Mouse (Mus musculus) MEL (cell line): ENCODE measurements at regions not wholly inside any gene's neighbourhood (a gene's known extent, or its start where the extent isn't known, plus 50 kb on each side); places are given as distances from the start of the nearest gene placed in this dataset.

Source experiments
- CTCF ChIP-seq, 3 experiments: IDR thresholded peaks in 2 of 3; conservative IDR thresholded peaks in 1 of 3; 2 replicates each; pipeline ENCODE4 v1.5.1; 2011 to 2012; ENCODE audit warnings: low read length in 3 of 3, low read depth in 2 of 3, mild to moderate bottlenecking in 2 of 3, improper control_type of control experiment in 1 of 3, inconsistent platforms in 1 of 3, mixed read lengths in 1 of 3, moderate library complexity in 1 of 3; ENCODE audit not compliant: control insufficient read depth in 1 of 3, insufficient read depth in 1 of 3, poor library complexity in 1 of 3, severe bottlenecking in 1 of 3
- E2F4 ChIP-seq: IDR thresholded peaks from 2 replicates; pipeline ENCODE4 v1.6.1; 2011; ENCODE audit warnings: low read depth, low read length, improper control_type of control experiment, borderline replicate concordance
- EP300 ChIP-seq, 2 experiments: IDR thresholded peaks; 2 replicates each; pipeline ENCODE4 v1.6.1; 2011; ENCODE audit warnings: improper control_type of control experiment in 2 of 2, low read length in 2 of 2, low read depth in 1 of 2, mild to moderate bottlenecking in 1 of 2
- ETS1 ChIP-seq: IDR thresholded peaks from 2 replicates; pipeline ENCODE4 v1.6.1; 2012; ENCODE audit warnings: low read depth, mild to moderate bottlenecking, inconsistent platforms, low read length, improper control_type of control experiment, moderate library complexity
- MAZ ChIP-seq: IDR thresholded peaks from 2 replicates; pipeline ENCODE4 v1.6.1; 2012; ENCODE audit warnings: low read depth, mild to moderate bottlenecking, inconsistent platforms, low read length, improper control_type of control experiment
- NRF1 ChIP-seq: IDR thresholded peaks from 2 replicates; pipeline ENCODE4 v1.6.1; 2014; ENCODE audit warnings: low read depth, mild to moderate bottlenecking, inconsistent platforms, low read length, improper control_type of control experiment, moderate library complexity; ENCODE audit not compliant: poor library complexity, insufficient read depth, severe bottlenecking
- POLR2A ChIP-seq, 2 experiments: IDR thresholded peaks; 2 replicates each; pipeline ENCODE4 v1.6.1; 2011 to 2012; ENCODE audit warnings: low read length in 2 of 2, mild to moderate bottlenecking in 2 of 2, control low read depth in 1 of 2, improper control_type of control experiment in 1 of 2, low read depth in 1 of 2, moderate library complexity in 1 of 2; ENCODE audit not compliant: control insufficient read depth in 1 of 2, insufficient read depth in 1 of 2, poor library complexity in 1 of 2
- POLR2AphosphoS2 ChIP-seq: IDR thresholded peaks from 2 replicates; pipeline ENCODE4 v1.6.1; 2011; ENCODE audit warnings: low read length, improper control_type of control experiment
- TAL1 ChIP-seq: IDR thresholded peaks from 2 replicates; pipeline ENCODE4 v1.6.1; 2012; ENCODE audit warnings: mild to moderate bottlenecking, inconsistent platforms, low read length, moderate library complexity, mixed read lengths
- UBTF ChIP-seq: IDR thresholded peaks from 2 replicates; pipeline ENCODE4 v1.6.1; 2012; ENCODE audit warnings: low read depth, mild to moderate bottlenecking, inconsistent platforms, low read length, improper control_type of control experiment, moderate library complexity, borderline replicate concordance; ENCODE audit not compliant: insufficient read depth

- TF ChIP-seq CTCF (IDR thresholded peaks at IDR 0.05 in 2 of 3, conservative IDR thresholded peaks at IDR 0.05 in 1 of 3; ENCODE audit: control insufficient read depth in 1 of 3, insufficient read depth in 1 of 3, low read depth in 2 of 3, low read length in 3 of 3, poor library complexity in 1 of 3, severe bottlenecking in 1 of 3), result no peak
- no peak for TF ChIP-seq POLR2AphosphoS2
- no peak for TF ChIP-seq EP300 (IDR thresholded peaks at IDR 0.05; ENCODE audit: low read depth in 1 of 2, low read length in 2 of 2)
- TF ChIP-seq MAZ, result no peak
- TF ChIP-seq POLR2A (IDR thresholded peaks at IDR 0.05; ENCODE audit: control insufficient read depth in 1 of 2, insufficient read depth in 1 of 2, low read depth in 1 of 2, low read length in 2 of 2, poor library complexity in 1 of 2), result no peak
- TF ChIP-seq NRF1, result no peak
- TF ChIP-seq UBTF, result no peak
- no peak for TF ChIP-seq E2F4
- no peak for TF ChIP-seq TAL1
- no peak for TF ChIP-seq ETS1
Measured at GRCm38 (mm10) chr1:119194533-119194932, 141.1 kb upstream of the Gli2 start.
